Mouse (Mus musculus) heart, adult 18-20 months (tissue): ENCODE results near the gene Ccdc182. TPM values are rescaled to one million over a fixed set of nuclear protein-coding genes. Genes with fewer than 3 reads are reported as not detected.
A peak's percentile ranks its signal among the peaks of the same experiment; 100 is the strongest.

Source experiments
- DNase-seq, 2 experiments: peaks; one replicate each; pipeline ENCODE4 v3.0.0; 2021 to 2022; ENCODE audit warnings: mixed read lengths in 1 of 2
- total RNA-seq, 2 experiments: library from RNA; stranded (reverse); gene quantifications; 2 replicates each; pipeline ENCODE4 v1.2.3; 2021

Gene Ccdc182
- total RNA-seq, 2 experiments from 2014 or later = not detected

- no peak for DNase-seq
Observed at GRCm38 (mm10) chr11:88280426-88280836, 13.4 kb upstream of the Ccdc182 start.

GRCm38 (mm10) chr11:88281428-88282119, 12.3 kb upstream of the Ccdc182 start:
- no peak for DNase-seq

- DNase-seq = no peak
Observed at GRCm38 (mm10) chr11:88282516-88282915, 11.3 kb upstream of the Ccdc182 start.

GRCm38 (mm10) chr11:88286019-88286418, 7.8 kb upstream of the Ccdc182 start:
- no peak for DNase-seq

GRCm38 (mm10) chr11:88288400-88288799, 5.5 kb upstream of the Ccdc182 start:
- no peak for DNase-seq

- DNase-seq = no peak
Observed at GRCm38 (mm10) chr11:88288805-88289340, 5.0 kb upstream of the Ccdc182 start.

GRCm38 (mm10) chr11:88291245-88291644, 2.6 kb upstream of the Ccdc182 start:
- DNase-seq = no peak

- DNase-seq = peak in 1 of 2 experiments; percentile 62
Observed at GRCm38 (mm10) chr11:88291688-88292087, 2.2 kb upstream of the Ccdc182 start.

GRCm38 (mm10) chr11:88294394-88294710, 494 bp downstream of the Ccdc182 start:
- DNase-seq = no peak

GRCm38 (mm10) chr11:88295298-88295697, 1.4 kb downstream of the Ccdc182 start:
- DNase-seq = no peak

- no peak for DNase-seq
Observed at GRCm38 (mm10) chr11:88297526-88297925, 3.7 kb downstream of the Ccdc182 start.

- no peak for DNase-seq
Observed at GRCm38 (mm10) chr11:88299345-88299744, 5.5 kb downstream of the Ccdc182 start.

- no peak for DNase-seq
Observed at GRCm38 (mm10) chr11:88301619-88302018, 7.8 kb downstream of the Ccdc182 start.

GRCm38 (mm10) chr11:88305759-88306158, 11.9 kb downstream of the Ccdc182 start:
- no peak for DNase-seq

- DNase-seq = no peak
Observed at GRCm38 (mm10) chr11:88307616-88308543, 14.0 kb downstream of the Ccdc182 start.

GRCm38 (mm10) chr11:88309059-88309700, 15.3 kb downstream of the Ccdc182 start:
- DNase-seq = no peak

GRCm38 (mm10) chr11:88310773-88311172, 16.9 kb downstream of the Ccdc182 start:
- no peak for DNase-seq

- DNase-seq = no peak
Observed at GRCm38 (mm10) chr11:88311606-88312005, 17.7 kb downstream of the Ccdc182 start.

- no peak for DNase-seq
Observed at GRCm38 (mm10) chr11:88313512-88313911, 19.7 kb downstream of the Ccdc182 start.

GRCm38 (mm10) chr11:88314471-88314870, 20.6 kb downstream of the Ccdc182 start:
- no peak for DNase-seq

GRCm38 (mm10) chr11:88315393-88315792, 21.5 kb downstream of the Ccdc182 start:
- DNase-seq = no peak

- DNase-seq = peak in 1 of 2 experiments; percentile 23
Observed at GRCm38 (mm10) chr11:88318850-88319249, 25.0 kb downstream of the Ccdc182 start.

GRCm38 (mm10) chr11:88327016-88327415, 33.2 kb downstream of the Ccdc182 start:
- DNase-seq = no peak
